Mouse (Mus musculus) urinary bladder, postnatal 36 days (tissue): ENCODE results near the gene Chil1.
A peak's percentile ranks its signal among the peaks of the same experiment; 100 is the strongest.

ENCODE experiments used
- DNase-seq, 2 experiments: peaks; one replicate each; pipeline ENCODE4 v3.0.0; 2022; ENCODE audit warnings: low spot score in 2 of 2, mixed read lengths in 1 of 2

Gene Chil1

DNA sequence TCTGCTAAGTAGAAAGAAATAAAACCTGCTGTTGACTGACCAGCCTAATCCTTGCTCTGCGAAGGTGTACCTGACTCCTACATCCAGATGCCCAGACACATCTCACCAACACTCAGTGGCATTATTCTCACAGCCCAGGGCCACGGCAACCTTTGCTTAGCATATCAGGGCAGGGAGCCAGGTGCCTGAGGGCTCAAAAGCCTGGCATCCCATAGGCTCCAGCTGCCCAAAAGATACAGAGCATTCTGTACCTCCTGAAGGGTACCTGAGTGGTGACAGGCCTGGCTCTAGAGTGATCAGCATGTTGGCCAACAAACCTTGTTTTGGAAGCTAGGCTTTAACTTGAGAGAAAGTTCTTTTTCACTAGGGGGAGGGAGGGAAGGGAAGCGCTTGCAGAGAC lies 49.3 kb downstream of the Chil1 start:
- DNase-seq: no peak

DNA sequence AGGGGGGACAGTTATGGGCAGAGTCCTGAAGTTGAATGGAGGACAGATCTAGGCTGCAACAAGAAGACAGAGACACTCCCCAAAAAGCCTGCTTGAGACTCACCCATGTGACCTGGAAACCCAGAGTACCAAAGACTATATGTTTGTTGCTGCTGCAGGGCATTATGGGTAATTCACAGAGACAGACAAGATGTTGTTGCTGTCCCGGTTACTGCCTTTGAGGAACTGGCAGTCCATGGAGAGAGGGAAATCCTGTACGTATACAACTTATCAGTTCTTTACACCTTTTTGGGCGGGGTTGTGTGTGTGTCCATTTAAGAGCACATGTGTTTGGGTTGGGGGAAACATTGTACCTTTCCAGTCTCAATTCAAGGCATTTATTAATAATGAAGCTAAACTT lies 49.7 kb downstream of the Chil1 start:
- DNase-seq: no peak

DNA sequence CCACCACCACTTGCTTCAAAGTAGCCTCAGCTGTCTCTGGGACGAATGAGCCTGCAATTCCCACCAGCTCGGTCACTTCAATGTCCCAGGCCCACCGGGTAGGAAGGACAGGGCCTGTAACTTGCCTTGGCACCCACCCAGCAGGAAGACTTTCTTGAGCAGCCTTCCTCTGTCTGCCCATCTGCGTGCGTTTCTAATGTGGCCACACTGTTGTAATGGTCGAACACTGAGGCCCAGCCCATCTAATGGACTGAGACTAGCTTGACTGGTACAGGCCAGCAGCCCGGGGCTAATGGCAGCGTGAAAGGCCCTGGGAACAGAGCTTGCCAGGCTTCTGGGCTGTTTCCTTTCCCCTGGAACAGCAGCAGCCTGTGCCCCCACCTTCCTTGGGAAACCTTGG lies 50.4 kb downstream of the Chil1 start:
- DNase-seq: no peak

DNA sequence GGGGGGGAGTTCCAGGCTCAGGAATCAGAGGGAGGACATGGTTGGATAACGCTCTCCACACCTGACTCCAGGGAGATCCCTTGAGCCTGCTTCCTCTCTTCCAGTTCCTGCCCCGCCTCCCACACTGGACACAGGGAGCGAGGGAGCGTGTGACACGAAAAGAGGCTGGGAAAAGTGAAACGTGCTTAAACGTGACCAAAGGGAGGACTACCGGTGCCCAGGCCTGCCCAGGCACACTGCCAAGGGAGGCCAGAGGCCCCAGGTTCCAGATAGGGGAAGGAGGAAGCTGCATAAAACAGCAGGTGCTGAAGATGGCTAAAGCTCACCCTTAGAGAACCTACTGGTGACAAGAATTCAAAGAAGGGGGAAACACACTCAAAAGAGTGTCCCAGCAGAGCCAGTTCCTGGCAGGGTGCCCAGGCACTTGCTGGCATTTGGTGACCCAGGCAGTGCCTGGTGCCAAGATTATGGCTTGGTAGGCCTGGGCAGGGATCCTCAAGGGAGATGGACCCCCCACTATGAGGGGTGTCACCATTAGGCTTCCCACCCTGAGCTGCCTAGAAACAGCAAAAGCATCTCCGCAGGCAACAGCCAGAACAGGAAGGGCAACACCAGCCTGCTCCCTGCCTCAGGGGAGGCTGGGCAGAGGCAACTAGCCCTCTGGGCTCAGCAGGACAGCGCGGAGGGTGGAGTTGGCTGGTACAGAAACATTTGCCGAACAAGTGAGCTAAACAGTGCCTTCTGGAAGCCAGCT lies 51.0 kb downstream of the Chil1 start:
- DNase-seq: peak; percentile 72 to 83

DNA sequence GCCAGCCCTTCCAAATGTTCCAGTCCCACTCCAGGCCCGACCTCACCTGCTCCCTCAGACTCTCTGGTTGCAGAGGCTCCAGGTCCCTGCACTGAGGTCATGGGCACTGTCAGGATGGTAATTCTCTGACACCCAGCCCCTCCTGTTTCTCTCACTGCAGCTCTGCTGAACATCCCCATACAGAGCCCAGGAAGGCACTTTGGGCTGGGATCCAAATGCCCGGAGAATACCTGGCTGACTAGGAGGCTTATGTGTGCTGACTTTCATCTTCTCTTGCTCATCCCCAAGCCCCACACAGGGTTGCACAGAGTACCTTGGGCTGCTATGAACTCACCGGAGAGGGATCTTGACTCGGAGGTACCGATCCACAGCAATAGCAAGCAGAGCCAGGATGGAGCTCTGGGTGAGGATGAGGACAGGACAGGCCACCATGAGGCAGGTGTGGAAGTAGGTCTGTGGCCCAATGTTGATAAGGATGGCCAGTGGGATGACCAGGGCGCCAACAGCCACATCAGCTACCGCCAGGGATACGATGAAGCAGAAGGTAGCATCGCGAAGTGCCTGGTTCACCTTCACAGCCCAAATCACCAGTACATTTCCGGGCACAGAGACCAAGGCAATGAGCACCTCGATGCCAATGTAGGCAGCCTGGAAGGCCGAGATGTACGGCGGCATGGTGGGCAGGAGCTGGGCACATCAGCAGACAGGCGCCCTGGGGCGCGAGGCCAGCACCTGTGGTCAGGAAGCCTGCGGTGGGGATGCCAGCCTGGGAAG lies 51.9 kb downstream of the Chil1 start:
- DNase-seq: no peak

DNA sequence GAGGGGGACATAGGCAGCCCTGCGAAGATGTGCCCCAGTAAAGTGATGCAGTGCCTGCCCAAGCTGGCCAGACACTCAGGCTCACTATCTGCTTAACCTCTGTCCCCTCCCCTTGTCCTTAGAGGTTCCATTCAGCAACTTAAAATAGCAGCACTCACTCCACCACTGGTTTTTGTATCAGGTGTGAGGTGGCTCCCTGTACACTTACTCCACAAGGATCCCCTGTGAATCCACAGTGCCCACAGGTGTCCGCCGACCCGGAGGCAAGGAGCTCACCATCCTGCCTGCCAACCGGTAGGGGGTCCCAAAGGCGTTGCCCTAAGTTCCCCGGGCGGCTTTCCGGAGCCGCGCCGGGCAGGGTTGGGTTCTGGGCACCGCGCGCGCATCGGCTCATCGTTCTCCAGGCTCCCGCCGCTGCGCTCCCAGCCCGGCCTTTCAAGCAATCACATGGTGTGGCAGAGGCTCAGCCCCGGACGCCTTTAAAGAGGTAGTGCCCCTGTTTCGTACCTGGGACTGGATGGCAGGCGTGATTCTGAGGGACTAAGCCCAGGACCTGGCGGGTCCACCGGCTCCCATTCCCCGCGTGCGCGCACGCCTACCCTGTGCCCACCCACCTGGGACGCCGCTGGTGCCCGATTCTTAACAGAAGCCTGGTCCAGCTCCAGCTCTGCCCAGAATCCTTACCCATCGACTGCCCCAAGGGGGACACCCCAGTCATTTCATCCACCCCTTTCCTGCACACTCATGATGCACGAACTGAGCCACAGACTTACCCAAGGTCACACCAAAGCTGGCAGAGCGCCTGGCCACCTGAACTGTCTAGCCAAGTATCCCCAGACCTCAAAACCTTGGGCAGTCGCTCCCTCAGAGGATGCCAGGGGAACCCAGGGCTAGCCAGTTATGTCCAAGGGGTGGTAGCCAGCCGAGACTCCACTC lies 52.7 kb downstream of the Chil1 start:
- DNase-seq: no peak

DNA sequence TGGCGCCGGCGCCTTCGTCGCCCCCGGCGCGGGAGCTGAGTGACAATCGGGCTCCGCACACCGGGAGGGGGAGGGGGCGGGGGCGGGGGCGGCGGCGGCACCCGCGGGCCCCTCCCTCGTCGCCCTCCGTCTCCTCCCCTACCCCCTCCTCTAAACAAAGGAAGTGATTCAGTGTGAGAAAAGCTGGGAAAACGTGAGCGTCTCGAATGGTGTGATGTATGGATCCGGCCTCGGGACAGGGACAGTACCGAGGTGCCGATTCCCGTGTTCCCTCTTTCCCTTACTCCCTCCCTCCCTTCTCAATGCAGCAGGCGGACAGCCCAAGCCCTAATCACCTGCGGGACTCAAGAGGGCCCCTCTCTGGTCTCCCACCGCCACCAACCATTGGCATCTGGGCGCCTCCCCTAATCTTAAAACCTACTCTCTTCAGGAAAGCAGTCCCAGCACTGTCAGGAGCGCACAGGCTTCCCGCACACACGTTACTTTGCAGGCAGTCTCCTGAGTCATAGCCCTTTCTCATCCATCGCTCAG lies 53.5 kb downstream of the Chil1 start, which contains the start of gene Adora1:
Adora1 (minus strand) TSS at position 41 of the 531 bp plus-strand sequence.
- DNase-seq: no peak

DNA sequence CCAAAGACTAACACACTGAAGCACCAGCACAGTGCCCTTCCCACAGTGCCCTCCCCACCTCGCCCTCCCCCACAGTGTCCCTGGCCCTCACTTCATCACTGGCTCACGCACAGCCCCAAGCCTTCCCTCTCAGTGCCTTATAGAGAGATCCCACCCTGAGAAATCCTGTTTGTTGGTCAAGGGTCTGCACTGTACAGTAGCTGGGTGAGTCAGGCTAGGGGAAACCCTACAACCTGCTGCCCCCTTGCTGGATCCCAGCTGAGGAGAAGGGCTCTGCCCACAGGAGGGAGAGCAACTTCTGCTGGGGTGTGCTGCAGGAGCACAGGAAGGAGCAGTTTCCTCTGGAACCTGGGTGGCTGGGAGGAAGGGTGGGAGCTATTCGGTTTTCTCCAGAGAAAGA lies 54.2 kb downstream of the Chil1 start:
- DNase-seq: no peak

DNA sequence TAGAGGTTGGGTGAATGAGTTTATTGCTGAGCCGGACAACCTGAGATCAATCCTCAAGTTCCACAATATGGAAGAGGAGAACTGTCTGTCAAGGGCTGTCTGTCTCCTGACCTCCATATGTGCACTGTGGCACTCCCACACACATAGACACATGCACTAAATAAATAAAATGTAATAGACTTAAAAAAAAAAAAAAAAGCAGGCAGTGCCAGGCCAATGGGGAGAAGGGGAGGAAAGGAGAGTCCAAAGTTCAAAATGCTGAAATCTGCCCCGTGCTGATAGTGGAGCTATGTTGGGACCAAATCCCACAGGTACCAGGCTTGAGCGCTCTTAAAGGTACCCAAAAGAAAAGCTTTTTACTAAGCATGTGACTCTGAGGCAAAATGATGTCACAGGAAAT lies 55.5 kb downstream of the Chil1 start:
- DNase-seq: no peak
